Mouse (Mus musculus): ENCODE measurements around the gene Ccdc36. TPM values are rescaled to one million over a fixed set of nuclear protein-coding genes. Genes with fewer than 3 reads are reported as not detected.

Gene Ccdc36
- polyA plus RNA-seq, 1 experiment from 2014 or later = 0.45 TPM

DNA sequence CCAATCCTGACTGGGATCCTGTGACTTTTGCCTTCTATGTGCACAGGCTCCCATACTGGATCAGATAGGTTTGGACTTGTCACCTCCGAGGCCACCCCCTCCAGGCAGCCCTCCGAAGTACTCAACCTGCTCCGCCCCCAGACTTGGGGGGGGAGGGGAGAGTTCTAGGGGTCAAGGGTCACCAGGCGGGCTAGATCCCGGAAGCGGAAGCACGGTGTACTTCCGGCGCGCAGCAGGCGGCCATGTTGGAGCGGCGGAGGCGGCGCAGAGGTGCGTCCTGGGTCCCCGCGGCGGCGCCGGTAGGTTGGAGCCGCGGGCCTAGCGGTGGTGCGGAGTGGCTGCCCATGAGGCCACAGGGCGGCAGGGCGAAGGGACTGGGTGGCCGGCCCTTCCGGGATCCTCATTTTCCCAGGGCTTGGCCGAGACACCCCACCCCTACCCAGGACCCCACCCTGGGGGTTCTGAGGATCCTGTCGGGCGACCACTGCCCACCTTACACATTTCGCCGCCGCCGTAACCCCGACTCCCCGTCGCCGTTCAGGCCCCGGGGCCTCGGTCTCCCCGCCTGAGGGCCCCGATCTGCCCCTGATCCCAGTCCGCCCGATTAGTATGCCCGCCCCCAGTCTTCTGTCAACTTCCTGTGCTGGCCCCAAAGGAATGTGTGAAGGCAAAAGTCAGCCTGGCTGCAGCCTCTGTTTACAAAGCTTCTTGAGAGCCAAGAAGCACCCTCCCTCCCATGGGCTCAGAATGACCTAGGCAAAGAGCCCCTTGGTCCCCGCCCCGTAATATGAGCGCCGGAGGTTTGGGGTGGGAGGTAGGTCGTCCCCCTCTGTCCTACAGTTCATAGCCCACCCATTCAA, 32.3 kb upstream of the Ccdc36 start, which contains the start of gene Ccdc71:
TSS of gene Ccdc71 (plus strand) at position 209 of the 860 bp plus-strand sequence.
- under 1% methylated on average over 52 of the region's 52 CpGs for WGBS
- Histone ChIP-seq H3K27me3 (ENCODE audit: control insufficient read depth, insufficient read depth, low read length) (no peaks in the 10 kb centered on the region), H3K9me3 (replicated peaks; ENCODE audit: control insufficient read depth, low read length) (no peaks in the 10 kb centered on the region)

DNA sequence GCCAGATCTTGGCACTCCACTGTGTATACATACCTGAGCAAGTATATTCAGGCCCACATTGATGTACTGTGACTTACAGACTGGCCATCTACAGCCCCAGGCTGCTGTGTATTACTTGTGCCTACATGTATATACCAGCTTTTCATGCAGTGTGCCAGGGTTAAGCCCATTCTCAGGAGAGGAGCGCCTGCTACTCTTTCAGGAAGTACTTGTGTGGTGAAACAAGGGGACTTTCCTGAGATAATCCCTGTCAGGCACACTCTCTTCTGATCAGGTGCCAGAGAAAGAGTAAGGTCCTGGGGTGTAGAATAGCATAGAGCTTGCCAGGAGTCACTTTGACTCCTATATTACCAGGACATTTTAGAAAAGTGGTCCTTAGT, 31.6 kb upstream of the Ccdc36 start:
- ATAC-seq (replicated peaks; ENCODE audit: extremely low read depth, insufficient read depth, low FRiP score) = no peak
- H3K4me1 ChIP-seq (ENCODE audit: control insufficient read depth, insufficient read depth, low read length) = peaks cover 18% of the 10 kb centered on the region
- WGBS = 78% methylated on average over 1 of the region's 1 CpGs
- H3K27ac ChIP-seq (ENCODE audit: low read length) = peak overlapping the region; percentile 88
- H3K36me3 ChIP-seq (ENCODE audit: control insufficient read depth, insufficient read depth) = peaks cover 18% of the 10 kb centered on the region
- no peaks in the 10 kb centered on the region for H3K27me3 ChIP-seq (ENCODE audit: control insufficient read depth, insufficient read depth, low read length)
- no peak overlapping the region; the same call in 1 of the 2 replicates for H3K9ac ChIP-seq (ENCODE audit: low read length)
- H3K9me3 ChIP-seq (replicated peaks; ENCODE audit: control insufficient read depth, low read length) = no peaks in the 10 kb centered on the region
- H3K4me2 ChIP-seq (ENCODE audit: low read depth, low read length) = peak overlapping the region; percentile 93
- H3K4me3 ChIP-seq (ENCODE audit: low read length) = peak overlapping the region; percentile 87

More for the DNA sequence above, 32.3 kb upstream of the Ccdc36 start, which contains the start of gene Ccdc71:
- Histone ChIP-seq H3K27ac (ENCODE audit: low read length) (peak within 1 kb of the TSS; percentile 88), H3K4me2 (ENCODE audit: low read depth, low read length) (peak within 1 kb of the TSS; percentile 93), H3K4me1 (ENCODE audit: control insufficient read depth, insufficient read depth, low read length) (peaks cover 18% of the 10 kb centered on the region), H3K4me3 (ENCODE audit: low read length) (peak within 1 kb of the TSS; percentile 87), H3K9ac (ENCODE audit: low read length) (peak within 1 kb of the TSS; percentile 92), H3K36me3 (ENCODE audit: control insufficient read depth, insufficient read depth) (peaks cover 19% of the 10 kb centered on the region)
- ATAC-seq (replicated peaks; ENCODE audit: extremely low read depth, insufficient read depth, low FRiP score) = peak; percentile 69

DNA sequence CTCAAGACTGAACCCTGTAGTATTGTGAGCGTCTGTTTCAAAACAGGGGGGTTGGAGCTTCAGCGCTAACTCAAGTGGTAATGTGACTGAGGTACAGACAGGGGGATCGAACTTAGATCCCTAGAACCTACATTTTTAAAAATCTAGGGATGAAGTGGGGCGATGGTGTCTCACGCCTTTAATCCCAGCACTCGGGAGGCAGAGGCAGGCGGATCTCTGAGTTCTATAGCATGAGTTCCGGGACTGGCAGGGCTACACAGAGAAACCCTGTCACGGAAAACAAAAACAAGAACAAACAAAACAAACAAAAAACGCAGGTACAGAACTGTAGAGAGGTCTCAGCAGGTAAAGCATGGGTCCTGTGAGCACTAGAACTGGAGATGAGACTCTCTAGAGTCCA, 28.7 kb upstream of the Ccdc36 start:
- H3K4me1 ChIP-seq (ENCODE audit: control insufficient read depth, insufficient read depth, low read length) = peaks cover 14% of the 10 kb centered on the region
- no peak overlapping the region for H3K9ac ChIP-seq (ENCODE audit: low read length)
- H3K9me3 ChIP-seq (replicated peaks; ENCODE audit: control insufficient read depth, low read length) = no peaks in the 10 kb centered on the region
- H3K4me3 ChIP-seq (ENCODE audit: low read length) = no peak overlapping the region
- no peak overlapping the region for H3K4me2 ChIP-seq (ENCODE audit: low read depth, low read length)
- no peak for ATAC-seq (replicated peaks; ENCODE audit: extremely low read depth, insufficient read depth, low FRiP score)
- no peaks in the 10 kb centered on the region for H3K27me3 ChIP-seq (ENCODE audit: control insufficient read depth, insufficient read depth, low read length)
- 85% methylated on average over 10 of the region's 10 CpGs for WGBS
- no peak overlapping the region for H3K27ac ChIP-seq (ENCODE audit: low read length)
- no peaks in the 10 kb centered on the region for H3K36me3 ChIP-seq (ENCODE audit: control insufficient read depth, insufficient read depth)

DNA sequence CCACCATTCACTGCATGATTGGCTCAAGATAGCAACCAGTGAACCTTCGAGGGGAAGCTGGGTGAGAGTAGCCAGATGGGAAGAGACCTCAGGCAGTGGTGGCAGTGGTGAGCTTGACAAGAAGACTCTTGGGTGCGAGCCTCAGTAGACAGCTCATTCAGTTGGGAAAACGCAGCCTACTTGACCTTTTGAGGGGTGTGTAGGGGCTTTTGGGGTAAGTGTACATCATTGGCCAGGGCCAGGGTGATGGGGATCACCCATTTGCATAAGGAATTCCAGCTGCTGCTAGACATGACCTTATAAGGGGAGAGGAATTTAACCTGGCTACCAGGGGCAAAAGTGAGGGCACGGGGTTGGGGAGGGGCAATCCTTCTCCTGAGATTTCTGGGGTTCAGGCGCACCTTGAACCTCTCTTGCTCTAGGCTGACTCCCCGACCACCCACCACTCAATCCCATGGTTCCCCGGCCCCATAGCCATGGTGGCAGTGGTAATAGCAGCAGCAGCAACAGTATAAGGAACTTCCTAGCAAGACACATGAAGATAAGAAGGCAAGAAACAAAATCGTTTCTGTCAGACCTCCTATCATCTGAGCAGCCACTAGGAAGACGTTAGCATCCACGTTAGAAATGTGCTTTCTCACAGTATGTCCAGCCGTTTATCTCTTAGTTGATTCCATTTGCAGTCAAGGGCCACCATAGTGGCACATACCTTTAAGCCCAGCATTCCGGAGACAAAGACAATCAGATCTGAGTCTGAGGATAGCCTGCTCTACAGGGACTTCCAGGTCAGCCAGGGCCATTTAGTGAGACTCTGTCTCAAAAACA, 27.7 kb upstream of the Ccdc36 start:
- ATAC-seq (replicated peaks; ENCODE audit: extremely low read depth, insufficient read depth, low FRiP score) = no peak
- WGBS = 63% methylated on average over 12 of the region's 12 CpGs
- Histone ChIP-seq H3K36me3 (ENCODE audit: control insufficient read depth, insufficient read depth) (no peaks in the 10 kb centered on the region), H3K9me3 (replicated peaks; ENCODE audit: control insufficient read depth, low read length) (no peaks in the 10 kb centered on the region), H3K27me3 (ENCODE audit: control insufficient read depth, insufficient read depth, low read length) (no peaks in the 10 kb centered on the region), H3K4me3 (ENCODE audit: low read length) (no peak overlapping the region), H3K9ac (ENCODE audit: low read length) (no peak overlapping the region), H3K4me1 (ENCODE audit: control insufficient read depth, insufficient read depth, low read length) (peaks cover 12% of the 10 kb centered on the region), H3K4me2 (ENCODE audit: low read depth, low read length) (no peak overlapping the region), H3K27ac (ENCODE audit: low read length) (no peak overlapping the region)

DNA sequence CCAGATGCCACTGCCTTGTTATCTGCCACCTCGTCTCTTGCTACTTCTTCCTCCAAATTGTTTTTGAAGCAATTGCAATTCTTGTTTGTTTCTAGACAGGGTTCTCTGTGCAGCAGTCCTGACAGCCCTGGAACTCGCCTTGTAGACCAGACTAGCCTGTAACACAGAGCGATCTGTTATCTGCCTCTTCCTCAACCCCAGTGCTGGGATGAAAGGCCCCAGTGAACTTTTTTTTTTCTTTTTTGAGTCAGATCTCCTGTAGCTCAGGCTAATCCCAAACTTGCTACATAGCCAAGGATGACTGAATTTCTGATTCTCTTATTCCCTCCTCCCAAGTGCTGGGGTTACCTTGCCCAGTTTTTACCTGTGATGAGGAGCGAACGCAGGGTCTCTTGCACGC, 26.1 kb upstream of the Ccdc36 start:
- Histone ChIP-seq H3K36me3 (ENCODE audit: control insufficient read depth, insufficient read depth) (no peaks in the 10 kb centered on the region), H3K4me2 (ENCODE audit: low read depth, low read length) (no peak overlapping the region), H3K4me3 (ENCODE audit: low read length) (no peak overlapping the region), H3K4me1 (ENCODE audit: control insufficient read depth, insufficient read depth, low read length) (peaks cover 24% of the 10 kb centered on the region), H3K9ac (ENCODE audit: low read length) (no peak overlapping the region), H3K27ac (ENCODE audit: low read length) (no peak overlapping the region), H3K27me3 (ENCODE audit: control insufficient read depth, insufficient read depth, low read length) (no peaks in the 10 kb centered on the region), H3K9me3 (replicated peaks; ENCODE audit: control insufficient read depth, low read length) (no peaks in the 10 kb centered on the region)
- no peak for ATAC-seq (replicated peaks; ENCODE audit: extremely low read depth, insufficient read depth, low FRiP score)
- 83% methylated on average over 6 of the region's 6 CpGs for WGBS

DNA sequence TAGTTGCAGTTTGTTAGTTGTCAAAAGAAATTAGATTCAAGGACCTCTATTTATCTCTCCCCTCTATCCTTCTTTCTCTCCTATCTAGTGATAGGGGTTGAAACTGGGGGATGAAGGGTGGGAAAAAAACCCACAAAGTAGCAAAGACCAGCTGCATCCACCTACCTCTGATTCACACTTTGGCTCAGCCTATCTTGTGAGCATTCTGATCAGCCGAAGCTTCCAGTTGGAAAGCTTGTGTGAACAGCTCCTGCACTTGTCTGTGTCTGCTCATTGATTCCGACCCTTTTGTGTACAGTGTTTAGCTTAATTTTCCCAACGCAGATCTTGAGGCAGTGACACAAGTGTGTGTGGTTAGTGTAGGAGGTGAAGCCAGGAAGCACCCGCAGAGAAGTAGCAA, 25.2 kb upstream of the Ccdc36 start:
- WGBS = 62% methylated on average over 4 of the region's 4 CpGs
- Histone ChIP-seq H3K27me3 (ENCODE audit: control insufficient read depth, insufficient read depth, low read length) (no peaks in the 10 kb centered on the region), H3K4me2 (ENCODE audit: low read depth, low read length) (no peak overlapping the region), H3K27ac (ENCODE audit: low read length) (no peak overlapping the region; the same call in 1 of the 2 replicates), H3K9ac (ENCODE audit: low read length) (peak overlapping the region; percentile 82; the same call in 1 of the 2 replicates), H3K36me3 (ENCODE audit: control insufficient read depth, insufficient read depth) (no peaks in the 10 kb centered on the region; the same call in 1 of the 2 replicates), H3K4me1 (ENCODE audit: control insufficient read depth, insufficient read depth, low read length) (peaks cover 32% of the 10 kb centered on the region), H3K9me3 (replicated peaks; ENCODE audit: control insufficient read depth, low read length) (no peaks in the 10 kb centered on the region), H3K4me3 (ENCODE audit: low read length) (no peak overlapping the region)
- ATAC-seq (replicated peaks; ENCODE audit: extremely low read depth, insufficient read depth, low FRiP score) = no peak

DNA sequence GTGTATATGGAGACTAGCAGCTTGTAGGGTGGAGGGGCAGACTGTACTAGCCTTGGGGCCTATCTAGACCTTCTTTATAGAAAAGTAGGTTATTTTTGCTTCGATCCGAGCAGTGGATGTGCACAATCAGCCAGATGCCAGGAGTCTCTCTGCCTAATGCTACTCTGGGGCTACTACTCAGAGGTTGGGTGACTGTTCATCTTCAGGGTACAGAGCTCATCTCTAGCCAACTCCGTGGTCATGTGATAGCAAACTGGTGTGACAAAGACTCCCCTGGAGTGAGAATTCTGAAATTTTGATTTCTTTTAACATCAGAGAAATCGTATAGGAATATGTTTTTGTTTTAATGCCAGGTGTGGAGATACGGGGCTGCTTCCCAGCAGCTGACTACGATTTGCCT, 24.6 kb upstream of the Ccdc36 start:
- peak overlapping the region; percentile 73 for H3K4me3 ChIP-seq (ENCODE audit: low read length)
- H3K4me2 ChIP-seq (ENCODE audit: low read depth, low read length) = peak overlapping the region; percentile 98
- no peaks in the 10 kb centered on the region for H3K9me3 ChIP-seq (replicated peaks; ENCODE audit: control insufficient read depth, low read length)
- peak overlapping the region; percentile 82 for H3K9ac ChIP-seq (ENCODE audit: low read length)
- peaks cover 2% of the 10 kb centered on the region; the same call in 1 of the 2 replicates for H3K36me3 ChIP-seq (ENCODE audit: control insufficient read depth, insufficient read depth)
- peaks cover 32% of the 10 kb centered on the region for H3K4me1 ChIP-seq (ENCODE audit: control insufficient read depth, insufficient read depth, low read length)
- ATAC-seq (replicated peaks; ENCODE audit: extremely low read depth, insufficient read depth, low FRiP score) = no peak
- peak overlapping the region; percentile 90 for H3K27ac ChIP-seq (ENCODE audit: low read length)
- no peaks in the 10 kb centered on the region for H3K27me3 ChIP-seq (ENCODE audit: control insufficient read depth, insufficient read depth, low read length)
- 43% methylated on average over 6 of the region's 6 CpGs for WGBS

DNA sequence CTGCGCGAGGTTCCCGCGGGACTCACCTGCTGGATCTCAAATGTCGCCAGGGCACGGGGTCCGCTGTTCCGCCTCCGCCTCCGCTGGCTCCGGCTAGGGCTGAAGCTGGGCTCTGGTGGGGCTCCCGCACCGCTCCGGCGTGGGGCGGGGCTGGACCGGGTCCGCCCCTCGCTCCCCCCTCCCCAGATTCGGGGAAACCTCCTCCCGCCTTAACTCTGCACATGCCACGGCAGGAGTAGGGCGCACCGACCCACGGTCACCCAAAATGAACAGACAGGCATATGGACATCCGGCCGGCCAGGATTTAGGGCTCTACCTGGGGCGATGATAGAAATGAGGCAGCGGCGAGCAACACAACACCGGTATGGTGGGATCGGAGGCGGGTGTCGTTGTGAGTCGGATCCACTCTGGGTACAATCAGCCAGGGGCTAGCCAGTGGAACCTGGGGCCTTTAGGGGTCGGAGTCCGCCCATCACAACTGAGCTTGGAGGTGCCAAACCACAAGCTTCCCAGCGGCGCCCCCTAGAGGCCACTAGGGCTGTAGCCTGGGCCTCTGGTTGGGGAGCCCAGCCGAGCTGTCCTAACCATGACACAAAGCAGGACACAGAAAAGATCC, 24.1 kb upstream of the Ccdc36 start:
- H3K4me3 ChIP-seq (ENCODE audit: low read length) = peak overlapping the region; percentile 73
- WGBS = under 1% methylated on average over 40 of the region's 40 CpGs
- H3K9me3 ChIP-seq (replicated peaks; ENCODE audit: control insufficient read depth, low read length) = no peaks in the 10 kb centered on the region
- peaks cover 32% of the 10 kb centered on the region for H3K4me1 ChIP-seq (ENCODE audit: control insufficient read depth, insufficient read depth, low read length)
- peak overlapping the region; percentile 98 for H3K4me2 ChIP-seq (ENCODE audit: low read depth, low read length)
- peak overlapping the region; percentile 82 for H3K9ac ChIP-seq (ENCODE audit: low read length)
- peak overlapping the region; percentile 90 for H3K27ac ChIP-seq (ENCODE audit: low read length)
- peaks cover 7% of the 10 kb centered on the region; the same call in 1 of the 2 replicates for H3K36me3 ChIP-seq (ENCODE audit: control insufficient read depth, insufficient read depth)
- ATAC-seq (replicated peaks; ENCODE audit: extremely low read depth, insufficient read depth, low FRiP score) = peak; percentile 76
- no peaks in the 10 kb centered on the region for H3K27me3 ChIP-seq (ENCODE audit: control insufficient read depth, insufficient read depth, low read length)
